8 mouse cellular contexts compared by ENCODE assay signal in genomic region chr6:22325364-22326072, GRCm38 (mm10). TPM values are rescaled to one million over a fixed set of nuclear protein-coding genes. Genes with fewer than 3 reads are reported as not detected.
DNase-seq lines count a peak whose midpoint lies in the region; TF ChIP-seq lines count a peak whose summit lies in the region.

No protein-coding gene starts in this region.

- H3K79me2 ChIP-seq in C2C12 (ENCODE audit: control insufficient read depth, insufficient read depth), result no peaks in the 10 kb centered on the region

- H3ac ChIP-seq in C2C12 (ENCODE audit: control insufficient read depth, insufficient read length, low read depth), result no peak overlapping the region

- no peak overlapping the region for H3K4me3 ChIP-seq in C2C12 (ENCODE audit: insufficient read depth, poor library complexity, severe bottlenecking)
- no peak overlapping the region for H3K4me3 ChIP-seq in heart, embryonic 10.5 days
- H3K4me3 ChIP-seq in lung, adult 2 months (replicated peaks; ENCODE audit: extremely low read depth, low read depth, low read length), result no peak overlapping the region
- no peak overlapping the region for H3K4me3 ChIP-seq in olfactory bulb, adult 2 months (ENCODE audit: insufficient read depth, low read depth, low read length)

- TF ChIP-seq POLR2A in lung, adult 2 months (IDR thresholded peaks at IDR 0.05; ENCODE audit: borderline replicate concordance, extremely low read depth, low read depth, low read length), result no peak
- no peak for TF ChIP-seq POLR2A in olfactory bulb, adult 2 months (IDR thresholded peaks at IDR 0.05; ENCODE audit: insufficient read depth, low read depth, low read length)

- TF ChIP-seq CTCF in C2C12 (IDR thresholded peaks at IDR 0.05; ENCODE audit: control insufficient read depth, insufficient read depth, insufficient read length), result peak; percentile 80
- TF ChIP-seq CTCF in lung, adult 2 months (IDR thresholded peaks at IDR 0.05; ENCODE audit: insufficient read depth, low read length), result peak; percentile 96
- TF ChIP-seq CTCF in olfactory bulb, adult 2 months (IDR thresholded peaks at IDR 0.05; ENCODE audit: insufficient read depth, low read depth, low read length), result peak; percentile 87

- no peak overlapping the region for H3K27ac ChIP-seq in heart, embryonic 10.5 days
- H3K27ac ChIP-seq in olfactory bulb, adult 2 months (ENCODE audit: insufficient read depth, low read depth, low read length), result no peak overlapping the region

- peak; percentile 56 for DNase-seq in adrenal gland, adult 8-10 months
- peak; percentile 54 for DNase-seq in embryo, embryonic 11.5 days (ENCODE audit: low read depth, low spot score)
- peak; percentile 77 for DNase-seq in heart, embryonic 10.5 days (ENCODE audit: low spot score)
- DNase-seq in layer of hippocampus, adult 18-20 months (ENCODE audit: low spot score in 2 of 2), result peak; percentile 71 to 91
- peak; percentile 84 for DNase-seq in lung, adult 2 months
- peak; percentile 70 for DNase-seq in thymus, postnatal 0 days (ENCODE audit: low spot score)

- no peaks in the 10 kb centered on the region for H3K27me3 ChIP-seq in C2C12 (ENCODE audit: control insufficient read depth, insufficient read depth, insufficient read length)
- H3K27me3 ChIP-seq in heart, embryonic 10.5 days (ENCODE audit: insufficient read depth, poor library complexity, severe bottlenecking), result no peaks in the 10 kb centered on the region

- H3K4me1 ChIP-seq in heart, embryonic 10.5 days, result peaks cover 2% of the 10 kb centered on the region; the same call in 1 of the 2 replicates
- H3K4me1 ChIP-seq in lung, adult 2 months (ENCODE audit: control insufficient read depth, insufficient read depth, low read length), result peaks cover 1% of the 10 kb centered on the region; the same call in 1 of the 2 replicates
- H3K4me1 ChIP-seq in olfactory bulb, adult 2 months (ENCODE audit: control insufficient read depth, insufficient read depth, low read length), result peaks cover 2% of the 10 kb centered on the region; the same call in 1 of the 2 replicates

- 59% methylated on average over 13 of the region's 13 CpGs for WGBS in heart, embryonic 10.5 days
- 53% methylated on average over 13 of the region's 13 CpGs for WGBS in lung, adult 2 months
- 53% methylated on average over 13 of the region's 13 CpGs for WGBS in olfactory bulb, adult 2 months

- no peaks in the 10 kb centered on the region for H3K79me3 ChIP-seq in C2C12 (ENCODE audit: low read depth)

- H3K9me3 ChIP-seq in heart, embryonic 10.5 days, result no peaks in the 10 kb centered on the region

- peaks cover 32% of the 10 kb centered on the region for H3K36me3 ChIP-seq in C2C12 (ENCODE audit: control insufficient read depth, insufficient read depth)
- peaks cover 14% of the 10 kb centered on the region for H3K36me3 ChIP-seq in heart, embryonic 10.5 days

TF ChIP-seq in C2C12, 6 proteins besides CTCF, POLR2A, EP300 and RAD21:
- TF ChIP-seq USF1 (IDR thresholded peaks at IDR 0.05; ENCODE audit: low read depth), result no peak
- TF ChIP-seq FOSL1 (IDR thresholded peaks at IDR 0.05; ENCODE audit: insufficient read depth, low read length, poor library complexity, severe bottlenecking), result no peak
- no peak for TF ChIP-seq MAX (IDR thresholded peaks at IDR 0.05)
- no peak for TF ChIP-seq MYOD1 (IDR thresholded peaks at IDR 0.05; ENCODE audit: control insufficient read depth, insufficient read length, low read depth)
- no peak for TF ChIP-seq MYOG (IDR thresholded peaks at IDR 0.05; ENCODE audit: control insufficient read depth, extremely low read depth, insufficient read length)
- TF ChIP-seq CEBPB (IDR thresholded peaks at IDR 0.05; ENCODE audit: low read depth), result no peak
TF ChIP-seq in C2C12: peak in this region for 0.

RNA-seq across cellular contexts. Expression of gene Fam3c, which starts 30.5 kb away (rescaled TPM):
- polyA plus RNA-seq in C2C12 (2012; fragmentation: generic; extraction: Trizol), result 19.0 TPM
- total RNA-seq in adrenal gland, adult 8-10 months (2022), result 10 to 100 TPM; 54.7 to 65.8 (median 58.2) TPM
- 34.3 and 48.2 TPM in 2 replicates for polyA plus RNA-seq in heart, embryonic 10.5 days (2016; fragmentation: Nextera tagmentation; extraction: Ambion mirVana)
- 10 to 100 TPM; 58.3 to 60.5 TPM for total RNA-seq in layer of hippocampus, adult 18-20 months (2021)
- polyA plus RNA-seq in lung, adult 2 months (2012; rRNA removed), result 5.1 and 9.1 TPM in 2 replicates
- polyA plus RNA-seq in olfactory bulb, adult 2 months (2012; ENCODE audit: insufficient read depth, insufficient read length, low replicate concordance, missing spikeins), result not detected in 2 replicates
- 47.3 and 51.9 TPM in 2 replicates for polyA plus RNA-seq in thymus, postnatal 0 days (2015; fragmentation: Nextera tagmentation; extraction: Ambion mirVana)

RNA-seq across cellular contexts. Expression of gene Wnt16, which starts 37.5 kb away (rescaled TPM):
- polyA plus RNA-seq in C2C12 (2012; fragmentation: generic; extraction: Trizol), result not detected
- total RNA-seq in adrenal gland, adult 8-10 months (2022), result under 1 TPM in 1 of 4 experiments, not detected in 3; 0.20 TPM
- 0.09 and 0.69 TPM in 2 replicates for polyA plus RNA-seq in heart, embryonic 10.5 days (2016; fragmentation: Nextera tagmentation; extraction: Ambion mirVana)
- total RNA-seq in layer of hippocampus, adult 18-20 months (2021), result 1 to 10 TPM; 1.5 to 2.1 TPM
- 0.19 and 0.54 TPM in 2 replicates for polyA plus RNA-seq in lung, adult 2 months (2012; rRNA removed)
- polyA plus RNA-seq in olfactory bulb, adult 2 months (2012; ENCODE audit: insufficient read depth, insufficient read length, low replicate concordance, missing spikeins), result not detected in 2 replicates
- not detected in 2 replicates for polyA plus RNA-seq in thymus, postnatal 0 days (2015; fragmentation: Nextera tagmentation; extraction: Ambion mirVana)
